Mouse (Mus musculus): ENCODE measurements around the gene Lrfn1. TPM values are rescaled to one million over a fixed set of nuclear protein-coding genes. Genes with fewer than 3 reads are reported as not detected.
A peak's percentile ranks its signal among the peaks of the same experiment; 100 is the strongest.

Lrfn1 gene
- polyA plus RNA-seq, 1 experiment from 2014 or later, result 0.97 TPM

- Histone ChIP-seq H3K4me1 (ENCODE audit: insufficient read depth, low read depth, low read length) (no peaks in the 10 kb centered on the region), H3K4me2 (replicated peaks; ENCODE audit: low read depth, low read length) (no peak overlapping the region), H3K4me3 (ENCODE audit: low read depth, low read length) (no peak overlapping the region), H3K9ac (replicated peaks; ENCODE audit: low read depth) (no peak overlapping the region), H3K27me3 (replicated peaks; ENCODE audit: insufficient read depth, low read length) (no peaks in the 10 kb centered on the region), H3K36me3 (ENCODE audit: insufficient read depth, low read length) (peaks cover 25% of the 10 kb centered on the region), H3K27ac (ENCODE audit: low read length) (no peak overlapping the region), H3K9me3 (ENCODE audit: low read length) (no peaks in the 10 kb centered on the region)
- 94% methylated on average over 1 of the region's 1 CpGs for WGBS
- ATAC-seq, result no peak
- DNase-seq (ENCODE audit: low spot score), result no peak
- TF ChIP-seq EP300 (IDR thresholded peaks at IDR 0.05), result no peak
- TF ChIP-seq CTCF (IDR thresholded peaks at IDR 0.05), result no peak
Measured at GRCm38 (mm10) chr7:28423018-28423417, 28.8 kb upstream of the Lrfn1 start.

- Histone ChIP-seq H3K4me2 (replicated peaks; ENCODE audit: low read depth, low read length) (no peak overlapping the region), H3K27ac (ENCODE audit: low read length) (no peak overlapping the region), H3K27me3 (replicated peaks; ENCODE audit: insufficient read depth, low read length) (no peaks in the 10 kb centered on the region), H3K4me1 (ENCODE audit: insufficient read depth, low read depth, low read length) (0 out of 2 replicates have a peak, but pooled peaks cover 2% of the 10 kb centered on the region), H3K4me3 (ENCODE audit: low read depth, low read length) (no peak overlapping the region), H3K9me3 (ENCODE audit: low read length) (no peaks in the 10 kb centered on the region), H3K36me3 (ENCODE audit: insufficient read depth, low read length) (peaks cover 7% of the 10 kb centered on the region), H3K9ac (replicated peaks; ENCODE audit: low read depth) (no peak overlapping the region)
- TF ChIP-seq CTCF (IDR thresholded peaks at IDR 0.05) (no peak), EP300 (IDR thresholded peaks at IDR 0.05) (no peak)
- no peak for DNase-seq (ENCODE audit: low spot score)
- no peak for ATAC-seq
Measured at GRCm38 (mm10) chr7:28427738-28428137, 24.0 kb upstream of the Lrfn1 start.

- no peak overlapping the region for H3K9ac ChIP-seq (replicated peaks; ENCODE audit: low read depth)
- DNase-seq (ENCODE audit: low spot score) (no peak), ATAC-seq (no peak)
- no peak for TF ChIP-seq CTCF (IDR thresholded peaks at IDR 0.05)
- no peak for TF ChIP-seq EP300 (IDR thresholded peaks at IDR 0.05)
- no peak overlapping the region for H3K4me2 ChIP-seq (replicated peaks; ENCODE audit: low read depth, low read length)
- H3K36me3 ChIP-seq (ENCODE audit: insufficient read depth, low read length), result no peaks in the 10 kb centered on the region
- peaks cover 14% of the 10 kb centered on the region; the same call in 1 of the 2 replicates for H3K4me1 ChIP-seq (ENCODE audit: insufficient read depth, low read depth, low read length)
- no peak overlapping the region for H3K27ac ChIP-seq (ENCODE audit: low read length)
- no peak overlapping the region for H3K4me3 ChIP-seq (ENCODE audit: low read depth, low read length)
- no peaks in the 10 kb centered on the region for H3K9me3 ChIP-seq (ENCODE audit: low read length)
- no peaks in the 10 kb centered on the region for H3K27me3 ChIP-seq (replicated peaks; ENCODE audit: insufficient read depth, low read length)
- WGBS, result 33% methylated on average over 1 of the region's 1 CpGs
Measured at GRCm38 (mm10) chr7:28430512-28430911, 21.3 kb upstream of the Lrfn1 start.

- Histone ChIP-seq H3K36me3 (ENCODE audit: insufficient read depth, low read length) (no peaks in the 10 kb centered on the region), H3K4me1 (ENCODE audit: insufficient read depth, low read depth, low read length) (peaks cover 16% of the 10 kb centered on the region; the same call in 1 of the 2 replicates), H3K4me3 (ENCODE audit: low read depth, low read length) (no peak overlapping the region), H3K27me3 (replicated peaks; ENCODE audit: insufficient read depth, low read length) (no peaks in the 10 kb centered on the region), H3K27ac (ENCODE audit: low read length) (no peak overlapping the region), H3K9me3 (ENCODE audit: low read length) (no peaks in the 10 kb centered on the region), H3K9ac (replicated peaks; ENCODE audit: low read depth) (peak overlapping the region; percentile 26; the same call in 1 of the 2 replicates), H3K4me2 (replicated peaks; ENCODE audit: low read depth, low read length) (no peak overlapping the region)
- 89% methylated on average over 2 of the region's 2 CpGs for WGBS
- TF ChIP-seq EP300 (IDR thresholded peaks at IDR 0.05) (no peak), CTCF (IDR thresholded peaks at IDR 0.05) (no peak)
- ATAC-seq, result no peak
- DNase-seq (ENCODE audit: low spot score), result no peak
Measured at GRCm38 (mm10) chr7:28432252-28432651, 19.5 kb upstream of the Lrfn1 start.

- Histone ChIP-seq H3K9ac (replicated peaks; ENCODE audit: low read depth) (peak overlapping the region; percentile 87), H3K4me2 (replicated peaks; ENCODE audit: low read depth, low read length) (peak overlapping the region; percentile 89), H3K4me1 (ENCODE audit: insufficient read depth, low read depth, low read length) (peaks cover 19% of the 10 kb centered on the region; the same call in 1 of the 2 replicates), H3K4me3 (ENCODE audit: low read depth, low read length) (peak overlapping the region; percentile 77), H3K36me3 (ENCODE audit: insufficient read depth, low read length) (no peaks in the 10 kb centered on the region), H3K27me3 (replicated peaks; ENCODE audit: insufficient read depth, low read length) (no peaks in the 10 kb centered on the region), H3K27ac (ENCODE audit: low read length) (peak overlapping the region; percentile 66), H3K9me3 (ENCODE audit: low read length) (no peaks in the 10 kb centered on the region)
- TF ChIP-seq CTCF (IDR thresholded peaks at IDR 0.05) (no peak), EP300 (IDR thresholded peaks at IDR 0.05) (0 out of 2 replicates have a peak, but pooled peaks have one; percentile 1)
- peak; percentile 41 for DNase-seq (ENCODE audit: low spot score)
- ATAC-seq, result peak; percentile 2
- WGBS, result 3% methylated on average over 7 of the region's 70 CpGs
Measured at GRCm38 (mm10) chr7:28435660-28436259, 16.0 kb upstream of the Lrfn1 start.

- no peaks in the 10 kb centered on the region for H3K9me3 ChIP-seq (ENCODE audit: low read length)
- H3K9ac ChIP-seq (replicated peaks; ENCODE audit: low read depth), result peak overlapping the region; percentile 87
- WGBS, result 0% methylated on average over 26 of the region's 64 CpGs
- peak; percentile 100 for DNase-seq (ENCODE audit: low spot score)
- peak overlapping the region; percentile 77 for H3K4me3 ChIP-seq (ENCODE audit: low read depth, low read length)
- no peak for TF ChIP-seq EP300 (IDR thresholded peaks at IDR 0.05)
- peak; percentile 75 for TF ChIP-seq CTCF (IDR thresholded peaks at IDR 0.05)
- H3K36me3 ChIP-seq (ENCODE audit: insufficient read depth, low read length), result no peaks in the 10 kb centered on the region
- peaks cover 19% of the 10 kb centered on the region; the same call in 1 of the 2 replicates for H3K4me1 ChIP-seq (ENCODE audit: insufficient read depth, low read depth, low read length)
- ATAC-seq, result peak; percentile 98
- no peaks in the 10 kb centered on the region for H3K27me3 ChIP-seq (replicated peaks; ENCODE audit: insufficient read depth, low read length)
- peak overlapping the region; percentile 94 for H3K27ac ChIP-seq (ENCODE audit: low read length)
- H3K4me2 ChIP-seq (replicated peaks; ENCODE audit: low read depth, low read length), result peak overlapping the region; percentile 89
Measured at GRCm38 (mm10) chr7:28436271-28436904, 15.4 kb upstream of the Lrfn1 start.
